Mouse (Mus musculus): ENCODE data around the gene Tcap.
"Not testable (repeated sequence)": the region's sequence is repeated elsewhere in the genome, so short reads cannot be mapped to it uniquely, and the experiment has no call there.

DNA sequence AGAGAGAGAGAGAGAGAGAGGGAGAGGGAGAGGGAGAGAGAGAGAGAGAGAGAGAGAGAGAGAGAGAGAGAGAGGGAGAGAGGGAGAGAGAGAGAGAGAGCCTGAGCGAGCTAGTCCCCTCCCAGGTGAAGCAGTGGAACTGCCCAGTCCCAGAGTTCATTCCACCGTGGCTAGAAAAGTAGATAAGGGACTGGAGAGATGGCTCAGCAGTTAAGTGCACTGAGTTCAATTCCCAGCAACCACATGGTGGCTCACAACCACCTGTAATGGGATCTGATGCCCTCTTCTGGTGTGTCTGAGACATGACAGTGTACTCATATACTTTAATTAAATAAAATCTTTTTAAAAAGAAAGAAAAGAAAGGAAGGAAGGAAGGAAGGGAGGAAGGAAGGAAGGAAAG is 1.2 kb upstream of the Tcap start:
- TF ChIP-seq CTCF (IDR thresholded peaks at IDR 0.05; ENCODE audit: borderline replicate concordance, control insufficient read depth, extremely low read depth, insufficient read depth, low read length, poor library complexity); POLR2A (IDR thresholded peaks at IDR 0.05; ENCODE audit: control insufficient read depth, extremely low read depth, insufficient read depth, low read length, poor library complexity): not testable (repeated sequence)

Data from thymus, adult 2 months (tissue).